ENCODE assay signal across 15 mouse cellular contexts in genomic region chr13:101784651-101785289, GRCm38 (mm10).
"Had no signal": no experiment of that assay in that cellular context is flagged by ENCODE, and none has a peak within 500 bp of the region (broad histone marks: within the 10 kb centered on the region; RNA-seq: fewer than 3 reads in every experiment).

No protein-coding gene starts in this region.

- H3K4me3 ChIP-seq: layer of hippocampus, adult 2 months; limb, embryonic 13.5 days; midbrain, embryonic 15.5 days; neural tube, embryonic 12.5 days had no signal

- H3K4me2 ChIP-seq: limb, embryonic 13.5 days; midbrain, embryonic 11.5 days; midbrain, embryonic 15.5 days; neural tube, embryonic 12.5 days had no signal

- H3K4me1 ChIP-seq: limb, embryonic 13.5 days; midbrain, embryonic 15.5 days; neural tube, embryonic 12.5 days had no signal

- ATAC-seq: hindbrain, postnatal 0 days; midbrain, embryonic 15.5 days had no signal

- H3K36me3 ChIP-seq: limb, embryonic 13.5 days; midbrain, embryonic 15.5 days; neural tube, embryonic 12.5 days had no signal

- H3K9ac ChIP-seq: limb, embryonic 13.5 days; liver, embryonic 14.5 days; midbrain, embryonic 15.5 days; neural tube, embryonic 12.5 days had no signal

- H3K9me3 ChIP-seq: limb, embryonic 13.5 days; midbrain, embryonic 15.5 days; neural tube, embryonic 12.5 days had no signal

- H3K27ac ChIP-seq: hindbrain, postnatal 0 days; layer of hippocampus, adult 2 months; limb, embryonic 13.5 days; liver, embryonic 14.5 days; midbrain, embryonic 15.5 days; neural tube, embryonic 12.5 days had no signal

- DNase-seq: kidney, adult 11 months; kidney, postnatal 10 days; kidney, postnatal 4 days; lung, adult 18-20 months; lung, postnatal 36 days; retina, postnatal 1 day; right cerebral cortex, postnatal 4 days; thymus, postnatal 36 days had no signal

- H3K27me3 ChIP-seq: limb, embryonic 13.5 days; midbrain, embryonic 15.5 days; neural tube, embryonic 12.5 days had no signal
